Mouse (Mus musculus) G1E (cell line): ENCODE results near the gene Ccdc148. TPM values are rescaled to one million over a fixed set of nuclear protein-coding genes. Genes with fewer than 3 reads are reported as not detected.

Source experiments
- ATAC-seq: 2 replicates; pipeline ENCODE4 v1.8.0; 2016; ENCODE audit warnings: mild to moderate bottlenecking; ENCODE audit not compliant: insufficient number of reproducible peaks, poor library complexity, low FRiP score, severe bottlenecking; ENCODE audit errors: extremely low read depth
- DNase-seq: peaks from one replicate; pipeline ENCODE4 v3.0.0; 2012; ENCODE audit warnings: low spot score
- H3K27me3 ChIP-seq: 2 replicates; pipeline ENCODE4 v1.6.1; 2012; ENCODE audit warnings: mild to moderate bottlenecking, low read length, inconsistent platforms; ENCODE audit not compliant: insufficient read depth
- H3K36me3 ChIP-seq: replicated peaks from 2 replicates; pipeline ENCODE3; 2012; ENCODE audit warnings: mild to moderate bottlenecking, inconsistent platforms
- H3K4me1 ChIP-seq: 2 replicates; pipeline ENCODE4 v1.6.1; 2012; ENCODE audit warnings: low read depth, low read length, inconsistent platforms, mixed read lengths; ENCODE audit not compliant: insufficient read depth
- H3K4me3 ChIP-seq: 2 replicates; pipeline ENCODE4 v1.5.1; 2012; ENCODE audit warnings: low read depth, mild to moderate bottlenecking, inconsistent platforms, low read length, moderate library complexity, mixed read lengths
- H3K9me3 ChIP-seq: replicated peaks from 2 replicates; pipeline ENCODE4 v1.6.1; 2012; ENCODE audit warnings: inconsistent platforms
- CTCF ChIP-seq: IDR thresholded peaks from 2 replicates; pipeline ENCODE4 v1.5.1; 2012; ENCODE audit warnings: low read depth, low read length, inconsistent platforms, mixed read lengths
- GATA1 ChIP-seq: IDR thresholded peaks from 2 replicates; pipeline ENCODE4 v1.6.1; 2012; ENCODE audit warnings: borderline replicate concordance, low read length, inconsistent platforms, mixed read lengths
- GATA2 ChIP-seq: IDR thresholded peaks from 2 replicates; pipeline ENCODE4 v1.6.1; 2012; ENCODE audit warnings: low read depth, low read length, inconsistent platforms, borderline replicate concordance
- POLR2AphosphoS5 ChIP-seq: IDR thresholded peaks from 2 replicates; pipeline ENCODE4 v1.6.1; 2012; ENCODE audit warnings: low read depth, low read length, inconsistent platforms; ENCODE audit not compliant: insufficient replicate concordance
- TAL1 ChIP-seq: conservative IDR thresholded peaks from 2 replicates; pipeline ENCODE4 v1.6.1; 2012; ENCODE audit warnings: low read depth, low read length, inconsistent platforms, mixed read lengths
- polyA plus RNA-seq: library from polyadenylated mRNA; stranded (reverse); fragments of >175 nt; gene quantifications from 2 replicates; pipeline ENCODE4 v1.2.3, GENCODE M21; 2012
- total RNA-seq, 2 experiments: library from RNA; stranded (forward) in 1 of 2; stranded (reverse) in 1 of 2; fragments of 200-1000 nt in 1 of 2; fragments of >200 nt in 1 of 2; fragmentation: Nextera tagmentation in 1 of 2; gene quantifications; 2 replicates each; pipeline ENCODE4 v1.2.3; 2014 to 2017

The Ccdc148 gene
- total and polyA plus RNA-seq, 3 experiments = 0.22 TPM; not detected in 2

GRCm38 (mm10) chr2:59184107-59185064, 23.9 kb upstream of the Ccdc148 start:
- peaks cover 28% of the 10 kb centered on the region for H3K4me1 ChIP-seq
- no peak for ATAC-seq

GRCm38 (mm10) chr2:59183541-59183940, 23.1 kb upstream of the Ccdc148 start:
- no peak for DNase-seq
- TF ChIP-seq TAL1 (no peak), GATA1 (no peak), POLR2AphosphoS5 (no peak), CTCF (no peak), GATA2 (no peak)
- H3K4me3 ChIP-seq = no peak overlapping the region
- H3K4me1 ChIP-seq = peaks cover 34% of the 10 kb centered on the region
- no peaks in the 10 kb centered on the region for H3K9me3 ChIP-seq
- peaks cover 45% of the 10 kb centered on the region for H3K36me3 ChIP-seq
- ATAC-seq = no peak
- H3K27me3 ChIP-seq = no peaks in the 10 kb centered on the region

More at GRCm38 (mm10) chr2:59184107-59185064, 23.9 kb upstream of the Ccdc148 start:
- Histone ChIP-seq H3K4me3 (no peak overlapping the region), H3K9me3 (no peaks in the 10 kb centered on the region), H3K27me3 (no peaks in the 10 kb centered on the region), H3K36me3 (peaks cover 48% of the 10 kb centered on the region)
- no peak for DNase-seq
- TF ChIP-seq GATA1 (no peak), GATA2 (no peak), CTCF (no peak), TAL1 (no peak), POLR2AphosphoS5 (no peak)

GRCm38 (mm10) chr2:59181321-59182113, 21.0 kb upstream of the Ccdc148 start:
- no peaks in the 10 kb centered on the region for H3K27me3 ChIP-seq
- peaks cover 38% of the 10 kb centered on the region for H3K36me3 ChIP-seq
- H3K4me3 ChIP-seq = no peak overlapping the region
- no peak for TF ChIP-seq POLR2AphosphoS5
- TF ChIP-seq GATA2 = no peak
- no peak for TF ChIP-seq CTCF
- no peak for TF ChIP-seq GATA1
- no peak for TF ChIP-seq TAL1
- ATAC-seq = no peak
- peaks cover 42% of the 10 kb centered on the region for H3K4me1 ChIP-seq
- no peak for DNase-seq
- no peaks in the 10 kb centered on the region for H3K9me3 ChIP-seq

GRCm38 (mm10) chr2:59179487-59179886, 19.0 kb upstream of the Ccdc148 start:
- ATAC-seq (0 out of 2 replicates have a peak, but pooled peaks have one; percentile 2), DNase-seq (no peak)
- H3K4me1 ChIP-seq = peaks cover 47% of the 10 kb centered on the region
- H3K36me3 ChIP-seq = peaks cover 41% of the 10 kb centered on the region
- no peaks in the 10 kb centered on the region for H3K27me3 ChIP-seq
- H3K4me3 ChIP-seq = no peak overlapping the region
- TF ChIP-seq GATA1 (no peak), POLR2AphosphoS5 (no peak), GATA2 (no peak)
- H3K9me3 ChIP-seq = no peaks in the 10 kb centered on the region

- Histone ChIP-seq H3K27me3 (no peaks in the 10 kb centered on the region), H3K36me3 (peaks cover 45% of the 10 kb centered on the region), H3K4me1 (peaks cover 51% of the 10 kb centered on the region), H3K4me3 (no peak overlapping the region), H3K9me3 (no peaks in the 10 kb centered on the region)
- no peak for DNase-seq
- TF ChIP-seq TAL1 (no peak), GATA1 (no peak), GATA2 (no peak), CTCF (no peak), POLR2AphosphoS5 (no peak)
- ATAC-seq = no peak
Observed at GRCm38 (mm10) chr2:59178960-59179359, 18.5 kb upstream of the Ccdc148 start.

GRCm38 (mm10) chr2:59178191-59178590, 17.7 kb upstream of the Ccdc148 start:
- no peaks in the 10 kb centered on the region for H3K27me3 ChIP-seq
- TF ChIP-seq CTCF (no peak), GATA2 (no peak), POLR2AphosphoS5 (no peak), TAL1 (no peak), GATA1 (no peak)
- ATAC-seq (no peak), DNase-seq (no peak)
- H3K36me3 ChIP-seq = peaks cover 46% of the 10 kb centered on the region
- H3K4me1 ChIP-seq = peaks cover 55% of the 10 kb centered on the region
- no peak overlapping the region for H3K4me3 ChIP-seq
- H3K9me3 ChIP-seq = no peaks in the 10 kb centered on the region
